In genomic region chr4:114999445-114999772, GRCm38 (mm10) we compare ENCODE assay signal across 8 mouse cellular contexts. TPM values are rescaled to one million over a fixed set of nuclear protein-coding genes. Genes with fewer than 3 reads are reported as not detected.
DNase-seq lines count a peak whose midpoint lies in the region; ATAC-seq and TF ChIP-seq lines count a peak whose summit lies in the region.

No protein-coding gene starts in this region.

- no peak; the same call in 1 of the 2 replicates for ATAC-seq in lung, embryonic 14.5 days (ENCODE audit: insufficient read depth)
- peak; percentile 12; the same call in 1 of the 2 replicates for ATAC-seq in embryonic facial prominence, embryonic 14.5 days (ENCODE audit: low read depth)
- ATAC-seq in intestine, embryonic 16.5 days = peak; percentile 52
- ATAC-seq in neural tube, embryonic 12.5 days (ENCODE audit: low FRiP score, low read depth) = peak; percentile 51; the same call in 1 of the 2 replicates
- no peak for ATAC-seq in cerebellum, adult (ENCODE audit: insufficient number of reproducible peaks, low FRiP score, low TSS enrichment)

- TF ChIP-seq CTCF in lung, embryonic 14.5 days (IDR thresholded peaks at IDR 0.05; ENCODE audit: low read depth) = no peak

- 6% methylated on average over 9 of the region's 9 CpGs for WGBS in lung, embryonic 14.5 days
- 9% methylated on average over 9 of the region's 9 CpGs for WGBS in embryonic facial prominence, embryonic 14.5 days
- 6% methylated on average over 9 of the region's 9 CpGs for WGBS in intestine, embryonic 16.5 days
- 9% methylated on average over 9 of the region's 9 CpGs for WGBS in neural tube, embryonic 12.5 days

- H3K9ac ChIP-seq in lung, embryonic 14.5 days = peak overlapping the region; percentile 64
- peak overlapping the region; percentile 73 for H3K9ac ChIP-seq in embryonic facial prominence, embryonic 14.5 days (ENCODE audit: low read depth, low read length)
- peak overlapping the region; percentile 71 for H3K9ac ChIP-seq in intestine, embryonic 16.5 days (ENCODE audit: low read depth, low read length)
- H3K9ac ChIP-seq in neural tube, embryonic 12.5 days = peak overlapping the region; percentile 51

- no peak for DNase-seq in lung, embryonic 14.5 days
- no peak for DNase-seq in lung, adult 18-20 months
- no peak for DNase-seq in embryonic facial prominence, embryonic 14.5 days (ENCODE audit: low spot score)
- no peak for DNase-seq in frontal cortex, postnatal 25 days (ENCODE audit: low spot score in 2 of 2)
- no peak for DNase-seq in urinary bladder, postnatal 36 days (ENCODE audit: low spot score in 2 of 2)

- no peaks in the 10 kb centered on the region for H3K27me3 ChIP-seq in lung, embryonic 14.5 days (ENCODE audit: insufficient read depth, low read length)
- H3K27me3 ChIP-seq in embryonic facial prominence, embryonic 14.5 days (replicated peaks; ENCODE audit: control insufficient read depth, insufficient read depth, low read length) = no peaks in the 10 kb centered on the region
- no peaks in the 10 kb centered on the region for H3K27me3 ChIP-seq in intestine, embryonic 16.5 days (replicated peaks; ENCODE audit: control insufficient read depth, insufficient read depth, low read length)
- H3K27me3 ChIP-seq in neural tube, embryonic 12.5 days (replicated peaks) = no peaks in the 10 kb centered on the region

- peak overlapping the region; percentile 79 for H3K4me2 ChIP-seq in lung, embryonic 14.5 days
- peak overlapping the region; percentile 67 for H3K4me2 ChIP-seq in embryonic facial prominence, embryonic 14.5 days (ENCODE audit: low read depth, low read length)
- peak overlapping the region; percentile 72 for H3K4me2 ChIP-seq in intestine, embryonic 16.5 days (ENCODE audit: low read depth, low read length)
- H3K4me2 ChIP-seq in neural tube, embryonic 12.5 days (replicated peaks) = peak overlapping the region; percentile 71

- peak overlapping the region; percentile 96 for H3K27ac ChIP-seq in lung, embryonic 14.5 days (ENCODE audit: low read depth)
- peak overlapping the region; percentile 93 for H3K27ac ChIP-seq in embryonic facial prominence, embryonic 14.5 days (replicated peaks; ENCODE audit: low read depth, low read length)
- peak overlapping the region; percentile 96 for H3K27ac ChIP-seq in intestine, embryonic 16.5 days (ENCODE audit: low read length)
- peak overlapping the region; percentile 62 for H3K27ac ChIP-seq in neural tube, embryonic 12.5 days

- no peaks in the 10 kb centered on the region for H3K4me1 ChIP-seq in lung, embryonic 14.5 days (ENCODE audit: insufficient read depth)
- no peaks in the 10 kb centered on the region; the same call in 1 of the 2 replicates for H3K4me1 ChIP-seq in embryonic facial prominence, embryonic 14.5 days (ENCODE audit: control insufficient read depth, insufficient read depth, low read length)
- H3K4me1 ChIP-seq in intestine, embryonic 16.5 days (ENCODE audit: control insufficient read depth, insufficient read depth, low read length) = peaks cover 10% of the 10 kb centered on the region
- H3K4me1 ChIP-seq in neural tube, embryonic 12.5 days = peaks cover 17% of the 10 kb centered on the region

- no peaks in the 10 kb centered on the region for H3K9me3 ChIP-seq in lung, embryonic 14.5 days (ENCODE audit: low read depth, low read length)
- no peaks in the 10 kb centered on the region for H3K9me3 ChIP-seq in embryonic facial prominence, embryonic 14.5 days (ENCODE audit: control insufficient read depth, low read length)
- H3K9me3 ChIP-seq in intestine, embryonic 16.5 days (ENCODE audit: control insufficient read depth, low read length) = no peaks in the 10 kb centered on the region
- H3K9me3 ChIP-seq in neural tube, embryonic 12.5 days = no peaks in the 10 kb centered on the region

- H3K36me3 ChIP-seq in lung, embryonic 14.5 days (ENCODE audit: insufficient read depth) = peaks cover 14% of the 10 kb centered on the region
- peaks cover 13% of the 10 kb centered on the region; the same call in 1 of the 2 replicates for H3K36me3 ChIP-seq in embryonic facial prominence, embryonic 14.5 days (ENCODE audit: control insufficient read depth, insufficient read depth, low read length)
- H3K36me3 ChIP-seq in intestine, embryonic 16.5 days (ENCODE audit: control insufficient read depth, insufficient read depth, low read length) = no peaks in the 10 kb centered on the region
- peaks cover 5% of the 10 kb centered on the region; the same call in 1 of the 2 replicates for H3K36me3 ChIP-seq in neural tube, embryonic 12.5 days

- peak overlapping the region; percentile 68 for H3K4me3 ChIP-seq in lung, embryonic 14.5 days (ENCODE audit: low read depth, low read length)
- peak overlapping the region; percentile 65 for H3K4me3 ChIP-seq in embryonic facial prominence, embryonic 14.5 days (ENCODE audit: low read depth, low read length)
- peak overlapping the region; percentile 86 for H3K4me3 ChIP-seq in intestine, embryonic 16.5 days (ENCODE audit: low read length)
- H3K4me3 ChIP-seq in neural tube, embryonic 12.5 days = peak overlapping the region; percentile 65

RNA-seq across cellular contexts. Expression of gene Stil, which starts 0.6 kb away (rescaled TPM):
- 23.3 and 26.0 TPM in 2 replicates for polyA plus RNA-seq in lung, embryonic 14.5 days (2014; fragmentation: Nextera tagmentation; extraction: Ambion mirVana)
- 11.8 and 14.1 TPM in 2 replicates for polyA plus RNA-seq in embryonic facial prominence, embryonic 14.5 days (2014; fragmentation: Nextera tagmentation; extraction: Ambion mirVana)
- polyA plus RNA-seq in intestine, embryonic 16.5 days (2015; fragmentation: Nextera tagmentation; extraction: Ambion mirVana) = 7.2 TPM in 2 replicates
- polyA plus RNA-seq in neural tube, embryonic 12.5 days (2016; fragmentation: Nextera tagmentation; extraction: Ambion mirVana) = 8.9 and 10.2 TPM in 2 replicates

RNA-seq across cellular contexts. Expression of gene Cmpk1, which starts 12.4 kb away (rescaled TPM):
- 99.8 and 112 TPM in 2 replicates for polyA plus RNA-seq in lung, embryonic 14.5 days (2014; fragmentation: Nextera tagmentation; extraction: Ambion mirVana)
- 110 and 112 TPM in 2 replicates for polyA plus RNA-seq in embryonic facial prominence, embryonic 14.5 days (2014; fragmentation: Nextera tagmentation; extraction: Ambion mirVana)
- polyA plus RNA-seq in intestine, embryonic 16.5 days (2015; fragmentation: Nextera tagmentation; extraction: Ambion mirVana) = 134 and 153 TPM in 2 replicates
- polyA plus RNA-seq in neural tube, embryonic 12.5 days (2016; fragmentation: Nextera tagmentation; extraction: Ambion mirVana) = 156 and 168 TPM in 2 replicates

RNA-seq across cellular contexts. Expression of gene Tal1, which starts 56.8 kb away (rescaled TPM):
- 3.3 and 3.4 TPM in 2 replicates for polyA plus RNA-seq in lung, embryonic 14.5 days (2014; fragmentation: Nextera tagmentation; extraction: Ambion mirVana)
- 1.3 and 1.6 TPM in 2 replicates for polyA plus RNA-seq in embryonic facial prominence, embryonic 14.5 days (2014; fragmentation: Nextera tagmentation; extraction: Ambion mirVana)
- polyA plus RNA-seq in intestine, embryonic 16.5 days (2015; fragmentation: Nextera tagmentation; extraction: Ambion mirVana) = 0.38 and 0.70 TPM in 2 replicates
- polyA plus RNA-seq in neural tube, embryonic 12.5 days (2016; fragmentation: Nextera tagmentation; extraction: Ambion mirVana) = 3.0 and 3.3 TPM in 2 replicates

Comparison
In these comparisons a context has a peak if more than half of its experiments do, and no peak if none do; other contexts are left out.
1. ATAC-seq: peak in embryonic facial prominence, embryonic 14.5 days (single experiment), intestine, embryonic 16.5 days (single experiment) and neural tube, embryonic 12.5 days (single experiment); none in lung, embryonic 14.5 days (single experiment) and cerebellum, adult (single experiment).
2. Peak in every context shown above with its lines, with median percentiles within 50 percentile points of each other: H3K27ac ChIP-seq, H3K4me2 ChIP-seq, H3K4me3 ChIP-seq and H3K9ac ChIP-seq.